Mouse (Mus musculus) hindbrain, embryonic 14.5 days (tissue): ENCODE data around the gene Myl9. TPM values are rescaled to one million over a fixed set of nuclear protein-coding genes. Genes with fewer than 3 reads are reported as not detected.
A peak's percentile ranks its signal among the peaks of the same experiment; 100 is the strongest.
"Not testable (repeated sequence)": the region's sequence is repeated elsewhere in the genome, so short reads cannot be mapped to it uniquely, and the experiment has no call there.

Source experiments
- ATAC-seq: fragments of 200-750 bp; cut with Nextera tagmentation; 2 replicates; pipeline ENCODE4 v1.8.0; 2017; ENCODE audit warnings: moderate number of reproducible peaks, mild to moderate bottlenecking, moderate TSS enrichment, moderate library complexity; ENCODE audit not compliant: low FRiP score
- DNase-seq: peaks from one replicate; pipeline ENCODE4 v3.0.0-alpha.2; 2015; ENCODE audit warnings: low spot score
- H3K27ac ChIP-seq: fragments of 300-500 bp; sonication (generic); 2 replicates; pipeline ENCODE4 v1.5.1; 2014; ENCODE audit warnings: mild to moderate bottlenecking, moderate library complexity
- H3K27me3 ChIP-seq: fragments of 300-500 bp; sonication (generic); 2 replicates; pipeline ENCODE4 v1.6.1; 2014; ENCODE audit warnings: mild to moderate bottlenecking, low read length, mixed read lengths; ENCODE audit not compliant: control insufficient read depth, insufficient read depth
- H3K36me3 ChIP-seq: fragments of 300-500 bp; sonication (generic); replicated peaks from 2 replicates; pipeline ENCODE4 v1.6.1; 2014; ENCODE audit not compliant: control insufficient read depth, insufficient read depth
- H3K4me1 ChIP-seq: fragments of 300-500 bp; sonication (generic); replicated peaks from 2 replicates; pipeline ENCODE4 v1.6.1; 2014; ENCODE audit warnings: antibody characterized with exemption, low read length, mixed read lengths; ENCODE audit not compliant: control insufficient read depth, insufficient read depth
- H3K4me2 ChIP-seq: fragments of 300-500 bp; sonication (generic); replicated peaks from 2 replicates; pipeline ENCODE4 v1.6.1; 2014; ENCODE audit warnings: mild to moderate bottlenecking, moderate library complexity
- H3K4me3 ChIP-seq: fragments of 300-500 bp; sonication (generic); replicated peaks from 2 replicates; pipeline ENCODE4 v1.5.1; 2014; ENCODE audit warnings: mild to moderate bottlenecking, low read length
- H3K9ac ChIP-seq: fragments of 300-500 bp; sonication (generic); 2 replicates; pipeline ENCODE4 v1.6.1; 2014
- H3K9me3 ChIP-seq: fragments of 300-500 bp; sonication (generic); 2 replicates; pipeline ENCODE4 v1.6.1; 2016; ENCODE audit warnings: low read length; ENCODE audit not compliant: control insufficient read depth
- WGBS: fragments of 180-500 bp; shearing (Covaris S2); extraction: QIAGEN DNeasy Blood & Tissue Kit; methylation state at CpG from one replicate; pipeline ENCODE4 v1.1.7; 2014; 5-methylcytosine and 5-hydroxymethylcytosine counted together
- polyA plus RNA-seq: library from polyadenylated mRNA; unstranded; fragments of >200 nt; fragmentation: Nextera tagmentation; extraction: Ambion mirVana; gene quantifications from 2 replicates; pipeline ENCODE4 v1.2.1, GENCODE M21; 2014

Myl9 gene
- polyA plus RNA-seq, 1 experiment from 2014 or later: 47.1 TPM

GRCm38 (mm10) chr2:156811556-156811955 is 36.3 kb downstream of the Myl9 start:
- no peaks in the 10 kb centered on the region for H3K9me3 ChIP-seq
- DNase-seq: no peak
- no peak overlapping the region for H3K9ac ChIP-seq
- H3K4me2 ChIP-seq: no peak overlapping the region
- whole genome bisulfite sequencing: 81% methylated on average over 5 of the region's 5 CpGs
- ATAC-seq: no peak
- H3K4me1 ChIP-seq: peaks cover 6% of the 10 kb centered on the region
- H3K27ac ChIP-seq: no peak overlapping the region
- H3K36me3 ChIP-seq: no peaks in the 10 kb centered on the region
- no peak overlapping the region for H3K4me3 ChIP-seq
- no peaks in the 10 kb centered on the region for H3K27me3 ChIP-seq

- H3K4me1 ChIP-seq: peaks cover 6% of the 10 kb centered on the region
- H3K27ac ChIP-seq: no peak overlapping the region
- ATAC-seq: no peak
- WGBS: 4% methylated on average over 8 of the region's 8 CpGs
- H3K4me2 ChIP-seq: no peak overlapping the region
- H3K27me3 ChIP-seq: no peaks in the 10 kb centered on the region
- peak overlapping the region; percentile 39; the same call in 1 of the 2 replicates for H3K9ac ChIP-seq
- no peak overlapping the region for H3K4me3 ChIP-seq
- no peaks in the 10 kb centered on the region for H3K9me3 ChIP-seq
- H3K36me3 ChIP-seq: no peaks in the 10 kb centered on the region
- no peak for DNase-seq
These were observed 39.2 kb downstream of the Myl9 start for GRCm38 (mm10) chr2:156814344-156814801.

GRCm38 (mm10) chr2:156814893-156815292 is 39.7 kb downstream of the Myl9 start:
- no peak overlapping the region for H3K4me3 ChIP-seq
- no peak overlapping the region for H3K9ac ChIP-seq
- no peak for ATAC-seq
- no peak for DNase-seq
- H3K27ac ChIP-seq: no peak overlapping the region
- H3K9me3 ChIP-seq: no peaks in the 10 kb centered on the region
- WGBS: 39% methylated on average over 5 of the region's 5 CpGs
- no peaks in the 10 kb centered on the region for H3K36me3 ChIP-seq
- peaks cover 6% of the 10 kb centered on the region for H3K4me1 ChIP-seq
- no peaks in the 10 kb centered on the region for H3K27me3 ChIP-seq
- no peak overlapping the region for H3K4me2 ChIP-seq

GRCm38 (mm10) chr2:156815412-156815811 is 40.2 kb downstream of the Myl9 start:
- H3K9me3 ChIP-seq: no peaks in the 10 kb centered on the region
- no peak overlapping the region for H3K4me3 ChIP-seq
- 66% methylated on average over 3 of the region's 3 CpGs for WGBS
- no peaks in the 10 kb centered on the region for H3K27me3 ChIP-seq
- H3K36me3 ChIP-seq: no peaks in the 10 kb centered on the region
- no peak overlapping the region for H3K9ac ChIP-seq
- no peak for ATAC-seq
- H3K27ac ChIP-seq: no peak overlapping the region
- no peak for DNase-seq
- peaks cover 6% of the 10 kb centered on the region for H3K4me1 ChIP-seq
- H3K4me2 ChIP-seq: no peak overlapping the region

GRCm38 (mm10) chr2:156816116-156816515 is 40.9 kb downstream of the Myl9 start:
- Histone ChIP-seq H3K9me3 (no peaks in the 10 kb centered on the region), H3K9ac (no peak overlapping the region), H3K4me1 (peaks cover 6% of the 10 kb centered on the region), H3K4me2 (no peak overlapping the region), H3K4me3 (no peak overlapping the region), H3K36me3 (no peaks in the 10 kb centered on the region), H3K27ac (no peak overlapping the region), H3K27me3 (no peaks in the 10 kb centered on the region)
- 70% methylated on average over 1 of the region's 1 CpGs for WGBS
- DNase-seq (no peak), ATAC-seq (no peak)

- H3K4me3 ChIP-seq, H3K27me3 ChIP-seq, H3K27ac ChIP-seq, DNase-seq, H3K4me1 ChIP-seq, H3K9ac ChIP-seq, H3K4me2 ChIP-seq, H3K36me3 ChIP-seq, H3K9me3 ChIP-seq, ATAC-seq: not testable (repeated sequence)
- WGBS: 92% methylated on average over 5 of the region's 6 CpGs
These were observed 49.9 kb downstream of the Myl9 start for GRCm38 (mm10) chr2:156825128-156825527.

Other genes starting within 250 kb of the Myl9 start
- gene Aar2, start 227.8 kb upstream of the Myl9 start, polyA plus RNA-seq: 53.5 and 55.0 TPM in 2 replicates
- gene Dlgap4, start 161.7 kb upstream of the Myl9 start, polyA plus RNA-seq: 220 and 221 TPM in 2 replicates
- 18.9 and 21.5 TPM in 2 replicates for gene Tgif2, start 64.6 kb downstream of the Myl9 start, polyA plus RNA-seq
- 4.0 and 5.4 TPM in 2 replicates for gene 4930518I15Rik, start 82.5 kb downstream of the Myl9 start, polyA plus RNA-seq
- 174 and 176 TPM in 2 replicates for gene Rab5if, start 87.7 kb downstream of the Myl9 start, polyA plus RNA-seq
- 0.14 and 0.20 TPM in 2 replicates for gene Sla2, start 111.8 kb downstream of the Myl9 start, polyA plus RNA-seq
- 133 and 147 TPM in 2 replicates for gene Ndrg3, start 216.6 kb downstream of the Myl9 start, polyA plus RNA-seq
- 11.3 and 11.9 TPM in 2 replicates for gene Dsn1, start 231.7 kb downstream of the Myl9 start, polyA plus RNA-seq